Mouse (Mus musculus): ENCODE data around the gene Pif1.

GRCm38 (mm10) chr9:65541126-65542068 lies 45.6 kb upstream of the Pif1 start:
- peak; percentile 52 for TF ChIP-seq POLR2A (IDR thresholded peaks at IDR 0.05; ENCODE audit: low read depth, low read length)
- no peak for TF ChIP-seq CTCF (IDR thresholded peaks at IDR 0.05; ENCODE audit: borderline replicate concordance, insufficient read depth, low read length)
